Mouse (Mus musculus) hindbrain, embryonic 12.5 days (tissue): Measurements from ENCODE around the gene Alppl2. TPM values are rescaled to one million over a fixed set of nuclear protein-coding genes. Genes with fewer than 3 reads are reported as not detected.

Source experiments
- ATAC-seq: fragments of 200-750 bp; cut with Nextera tagmentation; 2 replicates; pipeline ENCODE4 v1.8.0; 2017; ENCODE audit warnings: moderate TSS enrichment; ENCODE audit not compliant: low FRiP score
- H3K27ac ChIP-seq: fragments of 300-500 bp; sonication (generic); 2 replicates; pipeline ENCODE4 v1.5.1; 2016; ENCODE audit warnings: mild to moderate bottlenecking
- H3K27me3 ChIP-seq: fragments of 300-500 bp; sonication (generic); 2 replicates; pipeline ENCODE4 v1.6.1; 2016; ENCODE audit warnings: mild to moderate bottlenecking
- H3K36me3 ChIP-seq: fragments of 300-500 bp; sonication (generic); 2 replicates; pipeline ENCODE4 v1.6.1; 2016; ENCODE audit warnings: mild to moderate bottlenecking
- H3K4me1 ChIP-seq: fragments of 300-500 bp; sonication (generic); 2 replicates; pipeline ENCODE4 v1.6.1; 2016
- H3K4me2 ChIP-seq: fragments of 300-500 bp; sonication (generic); replicated peaks from 2 replicates; pipeline ENCODE4 v1.6.1; 2016; ENCODE audit warnings: mild to moderate bottlenecking
- H3K4me3 ChIP-seq: fragments of 300-500 bp; sonication (generic); 2 replicates; pipeline ENCODE4 v1.5.1; 2016; ENCODE audit warnings: mild to moderate bottlenecking
- H3K9ac ChIP-seq: fragments of 300-500 bp; sonication (generic); 2 replicates; pipeline ENCODE4 v1.6.1; 2016; ENCODE audit warnings: mild to moderate bottlenecking, moderate library complexity
- H3K9me3 ChIP-seq: fragments of 300-500 bp; sonication (generic); replicated peaks from 2 replicates; pipeline ENCODE4 v1.6.1; 2016; ENCODE audit warnings: mild to moderate bottlenecking
- whole genome bisulfite sequencing: fragments of 180-500 bp; shearing (Covaris S2); methylation state at CpG from one replicate; pipeline ENCODE4 v1.1.7; 2016; 5-methylcytosine and 5-hydroxymethylcytosine counted together
- polyA plus RNA-seq: library from polyadenylated mRNA; unstranded; fragments of >200 nt; fragmentation: Nextera tagmentation; extraction: Ambion mirVana; gene quantifications from 2 replicates; pipeline ENCODE4 v1.2.1, GENCODE M21; 2016

Gene Alppl2
- polyA plus RNA-seq, 1 experiment from 2014 or later: not detected

- no peak overlapping the region for H3K9ac ChIP-seq
- ATAC-seq: no peak
- H3K4me3 ChIP-seq: no peak overlapping the region
- H3K27ac ChIP-seq: no peak overlapping the region
- WGBS: 82% methylated on average over 8 of the region's 8 CpGs
- H3K9me3 ChIP-seq: no peaks in the 10 kb centered on the region
- H3K4me2 ChIP-seq: no peak overlapping the region
- no peaks in the 10 kb centered on the region for H3K4me1 ChIP-seq
- no peaks in the 10 kb centered on the region for H3K36me3 ChIP-seq
- peaks cover 13% of the 10 kb centered on the region for H3K27me3 ChIP-seq
Observed at GRCm38 (mm10) chr1:87095642-87096041, 5.9 kb upstream of the Alppl2 start.

- H3K9ac ChIP-seq: no peak overlapping the region
- 90% methylated on average over 11 of the region's 11 CpGs for WGBS
Observed at GRCm38 (mm10) chr1:87089251-87089650, 477 bp downstream of the Alppl2 start.

GRCm38 (mm10) chr1:87086964-87087363 is 2.8 kb downstream of the Alppl2 start:
- no peaks in the 10 kb centered on the region for H3K36me3 ChIP-seq
- H3K9me3 ChIP-seq: no peaks in the 10 kb centered on the region; the same call in 1 of the 2 replicates
- H3K4me1 ChIP-seq: no peaks in the 10 kb centered on the region
- ATAC-seq: peak; percentile 52; the same call in 1 of the 2 replicates
- no peak overlapping the region for H3K9ac ChIP-seq
- no peak overlapping the region for H3K4me3 ChIP-seq
- no peak overlapping the region for H3K27ac ChIP-seq
- WGBS: 66% methylated on average over 17 of the region's 17 CpGs
- no peak overlapping the region for H3K4me2 ChIP-seq
- no peaks in the 10 kb centered on the region for H3K27me3 ChIP-seq

More at GRCm38 (mm10) chr1:87089251-87089650, 477 bp downstream of the Alppl2 start:
- no peak overlapping the region for H3K4me2 ChIP-seq
- no peaks in the 10 kb centered on the region for H3K36me3 ChIP-seq
- ATAC-seq: no peak
- H3K27me3 ChIP-seq: no peaks in the 10 kb centered on the region
- no peak overlapping the region for H3K4me3 ChIP-seq
- no peak overlapping the region for H3K27ac ChIP-seq
- H3K4me1 ChIP-seq: no peaks in the 10 kb centered on the region
- no peaks in the 10 kb centered on the region; the same call in 1 of the 2 replicates for H3K9me3 ChIP-seq

GRCm38 (mm10) chr1:87086196-87086595 is 3.5 kb downstream of the Alppl2 start:
- Histone ChIP-seq H3K4me3 (no peak overlapping the region), H3K27me3 (no peaks in the 10 kb centered on the region), H3K36me3 (no peaks in the 10 kb centered on the region), H3K4me1 (no peaks in the 10 kb centered on the region), H3K9ac (no peak overlapping the region), H3K9me3 (no peaks in the 10 kb centered on the region; the same call in 1 of the 2 replicates), H3K27ac (no peak overlapping the region), H3K4me2 (no peak overlapping the region)
- whole genome bisulfite sequencing: 68% methylated on average over 4 of the region's 4 CpGs
- ATAC-seq: no peak

GRCm38 (mm10) chr1:87073776-87074175 is 16.0 kb downstream of the Alppl2 start:
- Histone ChIP-seq H3K36me3 (no peaks in the 10 kb centered on the region), H3K27me3 (no peaks in the 10 kb centered on the region), H3K4me2 (no peak overlapping the region), H3K4me1 (no peaks in the 10 kb centered on the region), H3K9me3 (no peaks in the 10 kb centered on the region), H3K4me3 (no peak overlapping the region), H3K9ac (no peak overlapping the region), H3K27ac (no peak overlapping the region)
- ATAC-seq: no peak
- WGBS: 78% methylated on average over 8 of the region's 8 CpGs

- WGBS: 45% methylated on average over 16 of the region's 16 CpGs
- Histone ChIP-seq H3K36me3 (no peaks in the 10 kb centered on the region), H3K27ac (no peak overlapping the region), H3K27me3 (no peaks in the 10 kb centered on the region), H3K9me3 (no peaks in the 10 kb centered on the region), H3K9ac (no peak overlapping the region), H3K4me1 (0 out of 2 replicates have a peak, but pooled peaks cover 2% of the 10 kb centered on the region), H3K4me3 (no peak overlapping the region), H3K4me2 (no peak overlapping the region)
- no peak for ATAC-seq
Observed at GRCm38 (mm10) chr1:87070720-87071119, 19.0 kb downstream of the Alppl2 start.

GRCm38 (mm10) chr1:87060913-87061312 is 28.8 kb downstream of the Alppl2 start:
- Histone ChIP-seq H3K4me2 (no peak overlapping the region), H3K4me3 (no peak overlapping the region), H3K36me3 (no peaks in the 10 kb centered on the region), H3K27me3 (no peaks in the 10 kb centered on the region), H3K9ac (no peak overlapping the region), H3K9me3 (no peaks in the 10 kb centered on the region), H3K27ac (no peak overlapping the region), H3K4me1 (no peaks in the 10 kb centered on the region)
- ATAC-seq: no peak

GRCm38 (mm10) chr1:87059042-87059665 is 30.6 kb downstream of the Alppl2 start:
- no peaks in the 10 kb centered on the region for H3K9me3 ChIP-seq
- no peaks in the 10 kb centered on the region for H3K4me1 ChIP-seq
- H3K9ac ChIP-seq: no peak overlapping the region
- H3K27me3 ChIP-seq: no peaks in the 10 kb centered on the region
- WGBS: 85% methylated on average over 8 of the region's 8 CpGs
- no peak overlapping the region for H3K4me3 ChIP-seq
- no peak overlapping the region for H3K4me2 ChIP-seq
- no peak overlapping the region for H3K27ac ChIP-seq
- no peak for ATAC-seq
- H3K36me3 ChIP-seq: no peaks in the 10 kb centered on the region

- no peak overlapping the region for H3K27ac ChIP-seq
- no peaks in the 10 kb centered on the region for H3K4me1 ChIP-seq
- no peaks in the 10 kb centered on the region for H3K36me3 ChIP-seq
- no peak for ATAC-seq
- WGBS: 84% methylated on average over 4 of the region's 4 CpGs
- H3K9me3 ChIP-seq: no peaks in the 10 kb centered on the region
- no peak overlapping the region for H3K9ac ChIP-seq
- H3K4me3 ChIP-seq: no peak overlapping the region
- H3K4me2 ChIP-seq: no peak overlapping the region
- H3K27me3 ChIP-seq: no peaks in the 10 kb centered on the region
Observed at GRCm38 (mm10) chr1:87057075-87057474, 32.7 kb downstream of the Alppl2 start.

- no peak overlapping the region for H3K4me2 ChIP-seq
- no peaks in the 10 kb centered on the region for H3K9me3 ChIP-seq
- ATAC-seq: no peak
- H3K4me3 ChIP-seq: no peak overlapping the region
- peaks cover 10% of the 10 kb centered on the region; the same call in 1 of the 2 replicates for H3K36me3 ChIP-seq
- H3K9ac ChIP-seq: no peak overlapping the region
- WGBS: 84% methylated on average over 4 of the region's 4 CpGs
- H3K27ac ChIP-seq: no peak overlapping the region
- peaks cover 8% of the 10 kb centered on the region; the same call in 1 of the 2 replicates for H3K4me1 ChIP-seq
- H3K27me3 ChIP-seq: no peaks in the 10 kb centered on the region
Observed at GRCm38 (mm10) chr1:87051369-87051768, 38.4 kb downstream of the Alppl2 start.

GRCm38 (mm10) chr1:87050700-87051099 is 39.0 kb downstream of the Alppl2 start:
- no peak; the same call in 1 of the 2 replicates for ATAC-seq
- Histone ChIP-seq H3K27me3 (no peaks in the 10 kb centered on the region), H3K9me3 (no peaks in the 10 kb centered on the region), H3K4me3 (no peak overlapping the region), H3K27ac (peak overlapping the region; percentile 30; the same call in 1 of the 2 replicates), H3K4me1 (peaks cover 8% of the 10 kb centered on the region; the same call in 1 of the 2 replicates), H3K36me3 (peaks cover 14% of the 10 kb centered on the region; the same call in 1 of the 2 replicates), H3K9ac (no peak overlapping the region), H3K4me2 (no peak overlapping the region)
- WGBS: 67% methylated on average over 1 of the region's 1 CpGs

GRCm38 (mm10) chr1:87050072-87050471 is 39.7 kb downstream of the Alppl2 start:
- no peak overlapping the region for H3K4me2 ChIP-seq
- H3K9ac ChIP-seq: no peak overlapping the region
- WGBS: 35% methylated on average over 3 of the region's 3 CpGs
- no peaks in the 10 kb centered on the region for H3K9me3 ChIP-seq
- H3K27ac ChIP-seq: peak overlapping the region; percentile 32; the same call in 1 of the 2 replicates
- peaks cover 20% of the 10 kb centered on the region for H3K36me3 ChIP-seq
- H3K4me3 ChIP-seq: no peak overlapping the region
- peaks cover 8% of the 10 kb centered on the region; the same call in 1 of the 2 replicates for H3K4me1 ChIP-seq
- ATAC-seq: peak; percentile 76
- no peaks in the 10 kb centered on the region for H3K27me3 ChIP-seq
